Mouse (Mus musculus): ENCODE measurements at regions not wholly inside any gene's neighbourhood (a gene's known extent, or its start where the extent isn't known, plus 50 kb on each side); places are given as distances from the start of the nearest gene placed in this dataset.
A peak's percentile ranks its signal among the peaks of the same experiment; 100 is the strongest.
"Not testable (repeated sequence)": the region's sequence is repeated elsewhere in the genome, so short reads cannot be mapped to it uniquely, and the experiment has no call there.

GRCm38 (mm10) chr6:68977959-68978358, 1442.4 kb upstream of the Tacstd2 start:
- no peak for DNase-seq (ENCODE audit: low spot score)

GRCm38 (mm10) chr6:68964012-68964411, 1428.4 kb upstream of the Tacstd2 start:
- DNase-seq (ENCODE audit: low spot score) = no peak

- DNase-seq (ENCODE audit: low spot score) = not testable (repeated sequence)
Measured at GRCm38 (mm10) chr6:68938104-68938503, 1402.5 kb upstream of the Tacstd2 start.

GRCm38 (mm10) chr6:68931860-68932259, 1396.3 kb upstream of the Tacstd2 start:
- not testable (repeated sequence) for DNase-seq (ENCODE audit: low spot score)

GRCm38 (mm10) chr6:68915536-68915935, 1379.9 kb upstream of the Tacstd2 start:
- DNase-seq (ENCODE audit: low spot score) = no peak

- no peak for DNase-seq (ENCODE audit: low spot score)
Measured at GRCm38 (mm10) chr6:68884130-68884529, 1348.5 kb upstream of the Tacstd2 start.

- DNase-seq (ENCODE audit: low spot score) = not testable (repeated sequence)
Measured at GRCm38 (mm10) chr6:68852761-68853160, 1317.2 kb upstream of the Tacstd2 start.

- no peak for DNase-seq (ENCODE audit: low spot score)
Measured at GRCm38 (mm10) chr6:68852286-68852685, 1316.7 kb upstream of the Tacstd2 start.

- no peak for DNase-seq (ENCODE audit: low spot score)
Measured at GRCm38 (mm10) chr6:68835186-68835585, 1299.6 kb upstream of the Tacstd2 start.

- no peak for DNase-seq (ENCODE audit: low spot score)
Measured at GRCm38 (mm10) chr6:68834633-68835032, 1299.0 kb upstream of the Tacstd2 start.

GRCm38 (mm10) chr6:68828460-68828859, 1292.9 kb upstream of the Tacstd2 start:
- DNase-seq (ENCODE audit: low spot score) = not testable (repeated sequence)

- DNase-seq (ENCODE audit: low spot score) = no peak
Measured at GRCm38 (mm10) chr6:68813346-68813745, 1277.8 kb upstream of the Tacstd2 start.

GRCm38 (mm10) chr6:68799205-68799604, 1263.6 kb upstream of the Tacstd2 start:
- not testable (repeated sequence) for DNase-seq (ENCODE audit: low spot score)

GRCm38 (mm10) chr6:68771507-68771906, 1235.9 kb upstream of the Tacstd2 start:
- no peak for DNase-seq (ENCODE audit: low spot score)

- DNase-seq (ENCODE audit: low spot score) = no peak
Measured at GRCm38 (mm10) chr6:68750451-68750850, 1214.9 kb upstream of the Tacstd2 start.

GRCm38 (mm10) chr6:68749699-68750098, 1214.1 kb upstream of the Tacstd2 start:
- DNase-seq (ENCODE audit: low spot score) = no peak

- no peak for DNase-seq (ENCODE audit: low spot score)
Measured at GRCm38 (mm10) chr6:68738573-68738972, 1203.0 kb upstream of the Tacstd2 start.

- no peak for DNase-seq (ENCODE audit: low spot score)
Measured at GRCm38 (mm10) chr6:68736647-68737046, 1201.1 kb upstream of the Tacstd2 start.

GRCm38 (mm10) chr6:68736068-68736467, 1200.5 kb upstream of the Tacstd2 start:
- DNase-seq (ENCODE audit: low spot score) = no peak

- DNase-seq (ENCODE audit: low spot score) = not testable (repeated sequence)
Measured at GRCm38 (mm10) chr6:68711084-68711483, 1175.5 kb upstream of the Tacstd2 start.

GRCm38 (mm10) chr6:68704291-68704800, 1168.8 kb upstream of the Tacstd2 start:
- not testable (repeated sequence) for DNase-seq (ENCODE audit: low spot score)

GRCm38 (mm10) chr6:68680792-68681110, 1145.2 kb upstream of the Tacstd2 start:
- not testable (repeated sequence) for DNase-seq (ENCODE audit: low spot score)

GRCm38 (mm10) chr6:68680099-68680791, 1144.6 kb upstream of the Tacstd2 start:
- no peak for DNase-seq (ENCODE audit: low spot score)

GRCm38 (mm10) chr6:68668433-68668832, 1132.8 kb upstream of the Tacstd2 start:
- DNase-seq (ENCODE audit: low spot score) = peak; percentile 13

Data from ovary, postnatal 36 days (tissue).